Mouse (Mus musculus) stomach, postnatal 0 days (tissue): ENCODE results near the gene Wfikkn1.

Experiments
- CTCF ChIP-seq: IDR thresholded peaks from 2 replicates; pipeline ENCODE4 v1.5.1; 2016; ENCODE audit warnings: antibody characterized with exemption, low read depth, mild to moderate bottlenecking, moderate library complexity
- EP300 ChIP-seq: optimal IDR thresholded peaks from 2 replicates; pipeline ENCODE3; 2016; ENCODE audit warnings: antibody characterized with exemption

GRCm38 (mm10) chr17:25869498-25869897, 11.2 kb downstream of the Wfikkn1 start:
- TF ChIP-seq EP300 (no peak), CTCF (no peak)
